Mouse (Mus musculus) megakaryocyte, embryonic 14.5 days (primary cell): ENCODE measurements at regions not wholly inside any gene's neighbourhood (a gene's known extent, or its start where the extent isn't known, plus 50 kb on each side); places are given as distances from the start of the nearest gene placed in this dataset.

Experiments
- FLI1 ChIP-seq: IDR thresholded peaks from 2 replicates; pipeline ENCODE4 v1.6.1; 2012; ENCODE audit warnings: low read length, inconsistent platforms, mixed read lengths
- GATA1 ChIP-seq: IDR thresholded peaks from 3 replicates; pipeline ENCODE4 v1.6.1; 2012; ENCODE audit warnings: mixed read lengths, low read length, inconsistent platforms, borderline replicate concordance

GRCm38 (mm10) chr3:139951516-139951915 lies 746.0 kb downstream of the Stpg2 start:
- TF ChIP-seq GATA1 (no peak), FLI1 (no peak)
